Mouse (Mus musculus) heart, postnatal 0 days (tissue): Measurements from ENCODE around the gene Cyp2c23. TPM values are rescaled to one million over a fixed set of nuclear protein-coding genes. Genes with fewer than 3 reads are reported as not detected.

Experiments used
- ATAC-seq: fragments of 200-750 bp; cut with Nextera tagmentation; 2 replicates; pipeline ENCODE4 v1.8.0; 2017; ENCODE audit warnings: low read depth, moderate number of reproducible peaks, moderate library complexity; ENCODE audit not compliant: insufficient read depth
- DNase-seq: peaks from one replicate; pipeline ENCODE4 v3.0.0-alpha.2; 2016; ENCODE audit warnings: low spot score
- H3K27ac ChIP-seq: fragments of 300-500 bp; sonication (generic); 2 replicates; pipeline ENCODE4 v1.5.1; 2014; ENCODE audit warnings: low read depth, mild to moderate bottlenecking
- H3K27me3 ChIP-seq: fragments of 300-500 bp; sonication (generic); 2 replicates; pipeline ENCODE4 v1.6.1; 2014; ENCODE audit warnings: low read length, mixed read lengths; ENCODE audit not compliant: control insufficient read depth, insufficient read depth
- H3K36me3 ChIP-seq: fragments of 300-500 bp; sonication (generic); replicated peaks from 2 replicates; pipeline ENCODE4 v1.6.1; 2014; ENCODE audit warnings: low read length, mixed read lengths; ENCODE audit not compliant: control insufficient read depth, insufficient read depth
- H3K4me1 ChIP-seq: fragments of 300-500 bp; sonication (generic); 2 replicates; pipeline ENCODE4 v1.6.1; 2014; ENCODE audit warnings: antibody characterized with exemption; ENCODE audit not compliant: control insufficient read depth, insufficient read depth
- H3K4me2 ChIP-seq: fragments of 300-500 bp; sonication (generic); 2 replicates; pipeline ENCODE4 v1.6.1; 2014; ENCODE audit warnings: low read depth, mild to moderate bottlenecking, low read length, moderate library complexity
- H3K4me3 ChIP-seq: fragments of 300-500 bp; sonication (generic); 2 replicates; pipeline ENCODE4 v1.5.1; 2014; ENCODE audit warnings: low read depth, low read length
- H3K9ac ChIP-seq: fragments of 300-500 bp; sonication (generic); replicated peaks from 2 replicates; pipeline ENCODE4 v1.6.1; 2014; ENCODE audit warnings: low read depth, low read length, mixed read lengths
- H3K9me3 ChIP-seq: fragments of 300-500 bp; sonication (generic); replicated peaks from 2 replicates; pipeline ENCODE4 v1.6.1; 2016; ENCODE audit warnings: low read length; ENCODE audit not compliant: control insufficient read depth
- CTCF ChIP-seq: IDR thresholded peaks from 2 replicates; pipeline ENCODE4 v1.5.1; 2016; ENCODE audit warnings: antibody characterized with exemption, control low read depth, low read depth
- EP300 ChIP-seq: IDR thresholded peaks from 2 replicates; pipeline ENCODE4 v1.6.1; 2016; ENCODE audit warnings: antibody characterized with exemption, low read depth
- WGBS: fragments of 180-500 bp; shearing (Covaris S2); extraction: QIAGEN DNeasy Blood & Tissue Kit; methylation state at CpG from one replicate; pipeline ENCODE4 v1.1.7; 2014; 5-methylcytosine and 5-hydroxymethylcytosine counted together
- polyA plus RNA-seq: library from polyadenylated mRNA; unstranded; fragments of >200 nt; fragmentation: Nextera tagmentation; extraction: Ambion mirVana; gene quantifications from 2 replicates; pipeline ENCODE4 v1.2.1, GENCODE M21; 2015
- total RNA-seq: library from RNA; depleted of rRNA; stranded (reverse); fragments of >200 nt; gene quantifications from 2 replicates; pipeline ENCODE4 v1.2.3, GENCODE M21; 2014; ENCODE audit warnings: low replicate concordance

The Cyp2c23 gene
- total and polyA plus RNA-seq, 2 experiments from 2014 or later = not detected

GRCm38 (mm10) chr19:44033396-44033795, 4.4 kb upstream of the Cyp2c23 start:
- peaks cover 25% of the 10 kb centered on the region for H3K36me3 ChIP-seq
- no peaks in the 10 kb centered on the region for H3K4me1 ChIP-seq
- 85% methylated on average over 5 of the region's 5 CpGs for WGBS
- H3K27me3 ChIP-seq = no peaks in the 10 kb centered on the region
- no peak overlapping the region for H3K4me3 ChIP-seq
- no peak overlapping the region for H3K9ac ChIP-seq
- ATAC-seq (no peak), DNase-seq (no peak)
- no peak overlapping the region for H3K27ac ChIP-seq
- no peaks in the 10 kb centered on the region for H3K9me3 ChIP-seq
- TF ChIP-seq CTCF = no peak
- TF ChIP-seq EP300 = no peak
- no peak overlapping the region for H3K4me2 ChIP-seq

- Histone ChIP-seq H3K27me3 (no peaks in the 10 kb centered on the region), H3K4me3 (no peak overlapping the region), H3K9ac (no peak overlapping the region), H3K4me1 (no peaks in the 10 kb centered on the region), H3K27ac (no peak overlapping the region), H3K36me3 (peaks cover 15% of the 10 kb centered on the region), H3K9me3 (no peaks in the 10 kb centered on the region), H3K4me2 (no peak overlapping the region)
- ATAC-seq (no peak), DNase-seq (no peak)
- no peak for TF ChIP-seq CTCF
- TF ChIP-seq EP300 = no peak
- 85% methylated on average over 11 of the region's 11 CpGs for WGBS
These were observed 3.2 kb upstream of the Cyp2c23 start for GRCm38 (mm10) chr19:44032046-44032744.

GRCm38 (mm10) chr19:44030024-44030423, 1.0 kb upstream of the Cyp2c23 start:
- H3K4me2 ChIP-seq = no peak overlapping the region
- ATAC-seq (no peak), DNase-seq (no peak)
- no peak overlapping the region for H3K9ac ChIP-seq
- WGBS = 82% methylated on average over 5 of the region's 5 CpGs
- no peaks in the 10 kb centered on the region for H3K4me1 ChIP-seq
- no peaks in the 10 kb centered on the region for H3K36me3 ChIP-seq
- no peaks in the 10 kb centered on the region for H3K27me3 ChIP-seq
- no peaks in the 10 kb centered on the region for H3K9me3 ChIP-seq
- no peak for TF ChIP-seq EP300
- no peak for TF ChIP-seq CTCF
- no peak overlapping the region for H3K27ac ChIP-seq
- H3K4me3 ChIP-seq = no peak overlapping the region

- 0 out of 2 replicates have a peak, but pooled peaks cover 5% of the 10 kb centered on the region for H3K9me3 ChIP-seq
- ATAC-seq = no peak
- no peaks in the 10 kb centered on the region for H3K27me3 ChIP-seq
- no peak overlapping the region for H3K27ac ChIP-seq
- no peaks in the 10 kb centered on the region for H3K36me3 ChIP-seq
- no peak for DNase-seq
- TF ChIP-seq CTCF (no peak), EP300 (no peak)
- WGBS = 56% methylated on average over 8 of the region's 8 CpGs
- no peak overlapping the region for H3K9ac ChIP-seq
- no peaks in the 10 kb centered on the region for H3K4me1 ChIP-seq
- H3K4me3 ChIP-seq = no peak overlapping the region
- no peak overlapping the region for H3K4me2 ChIP-seq
These were observed 2.0 kb downstream of the Cyp2c23 start for GRCm38 (mm10) chr19:44026956-44027530.

- no peak overlapping the region for H3K9ac ChIP-seq
- no peak for ATAC-seq
- H3K4me3 ChIP-seq = no peak overlapping the region
- DNase-seq = no peak
- H3K4me2 ChIP-seq = no peak overlapping the region
- H3K27ac ChIP-seq = no peak overlapping the region
- H3K36me3 ChIP-seq = no peaks in the 10 kb centered on the region
- H3K4me1 ChIP-seq = no peaks in the 10 kb centered on the region
- 0 out of 2 replicates have a peak, but pooled peaks cover 5% of the 10 kb centered on the region for H3K9me3 ChIP-seq
- TF ChIP-seq EP300 = no peak
- TF ChIP-seq CTCF = no peak
- WGBS = 76% methylated on average over 13 of the region's 13 CpGs
- no peaks in the 10 kb centered on the region for H3K27me3 ChIP-seq
These were observed 4.0 kb downstream of the Cyp2c23 start for GRCm38 (mm10) chr19:44024921-44025585.
